Mouse (Mus musculus) embryonic fibroblast, embryonic 13.5 days (primary cell): Measurements from ENCODE around the gene Kif6.

Experiments used
- CTCF ChIP-seq: IDR thresholded peaks from 2 replicates; pipeline ENCODE4 v1.5.1; 2011; ENCODE audit warnings: mild to moderate bottlenecking, control low read depth, low read length, moderate library complexity, borderline replicate concordance; ENCODE audit not compliant: insufficient read depth
- POLR2A ChIP-seq: IDR thresholded peaks from 2 replicates; pipeline ENCODE4 v1.6.1; 2011; ENCODE audit warnings: low read depth, mild to moderate bottlenecking, control low read depth, low read length, moderate library complexity

DNA sequence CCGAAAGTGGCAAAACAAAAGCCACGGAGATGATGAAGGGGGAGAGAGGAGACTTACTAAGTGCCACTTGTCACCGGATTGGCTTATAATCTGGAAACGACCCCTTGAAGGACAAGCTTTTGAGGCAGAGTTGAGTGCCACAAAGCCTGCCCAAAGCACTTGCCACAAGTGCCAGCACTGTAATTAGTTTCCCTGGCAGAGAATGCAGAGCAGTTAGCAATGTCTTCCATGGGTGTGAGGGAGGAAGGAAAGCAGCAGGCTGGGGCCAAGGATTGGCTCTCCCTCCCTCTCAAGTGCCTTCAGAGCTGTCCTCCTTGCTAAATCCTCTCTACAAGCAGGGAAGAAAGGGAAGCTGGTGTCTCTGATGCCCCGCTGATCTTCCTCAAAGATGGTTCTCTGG, 210.9 kb downstream of the Kif6 start:
- no peak for TF ChIP-seq CTCF
- TF ChIP-seq POLR2A, result no peak
